18 mouse cellular contexts compared by ENCODE assay signal in the genomic region with DNA sequence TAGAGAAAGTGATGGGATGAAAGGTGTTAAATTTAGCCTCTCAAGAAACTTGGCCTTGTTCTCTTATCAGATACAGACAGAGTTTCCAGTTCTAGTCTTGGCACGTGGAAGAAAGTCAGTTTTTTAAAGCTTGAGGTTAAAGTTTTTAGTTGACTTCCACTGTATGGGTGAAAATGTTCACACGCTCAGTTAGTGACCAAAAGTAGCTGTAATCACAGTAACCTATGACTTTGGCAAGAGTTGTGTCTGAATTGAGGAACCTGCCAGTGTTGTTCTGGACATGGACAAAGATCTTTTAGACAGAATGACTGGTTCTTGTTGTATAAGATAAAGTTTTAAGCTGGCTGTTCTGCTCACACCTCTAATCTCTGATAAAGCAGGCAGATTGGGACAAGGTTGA. TPM values are rescaled to one million over a fixed set of nuclear protein-coding genes. Genes with fewer than 3 reads are reported as not detected.
"Had no signal": no experiment of that assay in that cellular context is flagged by ENCODE, and none has a peak within 500 bp of the region (broad histone marks: within the 10 kb centered on the region; RNA-seq: fewer than 3 reads in every experiment).

No protein-coding gene starts in this region.

- ATAC-seq: intestine, embryonic 16.5 days; lung, postnatal 0 days; midbrain, embryonic 15.5 days had no signal

- H3K9ac ChIP-seq: kidney, embryonic 15.5 days; midbrain, embryonic 15.5 days; neural tube, embryonic 12.5 days; stomach, embryonic 15.5 days had no signal

- H3K4me3 ChIP-seq: kidney, embryonic 15.5 days; left cerebral cortex, adult 2 months; limb, embryonic 10.5 days; midbrain, embryonic 15.5 days; neural tube, embryonic 12.5 days; stomach, embryonic 15.5 days had no signal

- H3K4me2 ChIP-seq: kidney, embryonic 15.5 days; midbrain, embryonic 11.5 days; midbrain, embryonic 15.5 days; neural tube, embryonic 12.5 days; stomach, embryonic 15.5 days had no signal

- DNase-seq: kidney, adult 2 months; kidney, postnatal 25 days; lung, adult 2 months; lung, postnatal 36 days; thymus, adult 2 months; thymus, postnatal 36 days had no signal

- H3K27me3 ChIP-seq: kidney, embryonic 15.5 days; midbrain, embryonic 15.5 days; neural tube, embryonic 12.5 days; stomach, embryonic 15.5 days had no signal

- H3K36me3 ChIP-seq: kidney, embryonic 15.5 days; limb, embryonic 10.5 days; midbrain, embryonic 15.5 days; neural tube, embryonic 12.5 days; stomach, embryonic 15.5 days had no signal

- H3K27ac ChIP-seq: kidney, embryonic 15.5 days; left cerebral cortex, adult 2 months; limb, embryonic 10.5 days; midbrain, embryonic 15.5 days; neural tube, embryonic 12.5 days; stomach, embryonic 15.5 days had no signal

- H3K9me3 ChIP-seq: kidney, embryonic 15.5 days; limb, embryonic 10.5 days; midbrain, embryonic 15.5 days; neural tube, embryonic 12.5 days; stomach, embryonic 15.5 days had no signal

RNA-seq across cellular contexts. Expression of a gene that starts 37.8 kb away (rescaled TPM):
- total RNA-seq: megakaryocyte, adult 5-6 weeks; monocyte, adult 5-6 weeks; neutrophil, adult 5-6 weeks had no signal
